Mouse (Mus musculus) C2C12 (cell line): ENCODE results near the gene St3gal3.

Source experiments
- CEBPB ChIP-seq: IDR thresholded peaks from one replicate; pipeline ENCODE4 v1.6.1; 2011; ENCODE audit warnings: low read depth, mild to moderate bottlenecking, control low read depth, moderate library complexity
- CTCF ChIP-seq: IDR thresholded peaks from one replicate; pipeline ENCODE4 v1.5.1; 2011; ENCODE audit not compliant: control insufficient read depth, insufficient read depth, insufficient read length
- FOSL1 ChIP-seq: IDR thresholded peaks from one replicate; pipeline ENCODE4 v1.8.0; 2011; ENCODE audit warnings: mild to moderate bottlenecking, low read length; ENCODE audit not compliant: poor library complexity, insufficient read depth, severe bottlenecking
- MYOD1 ChIP-seq: IDR thresholded peaks from one replicate; pipeline ENCODE4 v1.6.1; 2011; ENCODE audit warnings: low read depth; ENCODE audit not compliant: control insufficient read depth, insufficient read length
- MYOG ChIP-seq: IDR thresholded peaks from one replicate; pipeline ENCODE4 v1.6.1; 2011; ENCODE audit not compliant: control insufficient read depth, insufficient read length; ENCODE audit errors: extremely low read depth

- TF ChIP-seq CTCF: no peak
- no peak for TF ChIP-seq MYOD1
- TF ChIP-seq CEBPB: no peak
- TF ChIP-seq MYOG: no peak
- no peak for TF ChIP-seq FOSL1
Measured at GRCm38 (mm10) chr4:117921358-117921757, 213.4 kb downstream of the St3gal3 start.
